Mouse (Mus musculus) embryonic fibroblast, embryonic 13.5 days (primary cell): ENCODE results near the gene Arhgef9.

Experiments
- CTCF ChIP-seq: IDR thresholded peaks from 2 replicates; pipeline ENCODE4 v1.5.1; 2011; ENCODE audit warnings: mild to moderate bottlenecking, control low read depth, low read length, moderate library complexity, borderline replicate concordance; ENCODE audit not compliant: insufficient read depth
- POLR2A ChIP-seq: IDR thresholded peaks from 2 replicates; pipeline ENCODE4 v1.6.1; 2011; ENCODE audit warnings: low read depth, mild to moderate bottlenecking, control low read depth, low read length, moderate library complexity

DNA sequence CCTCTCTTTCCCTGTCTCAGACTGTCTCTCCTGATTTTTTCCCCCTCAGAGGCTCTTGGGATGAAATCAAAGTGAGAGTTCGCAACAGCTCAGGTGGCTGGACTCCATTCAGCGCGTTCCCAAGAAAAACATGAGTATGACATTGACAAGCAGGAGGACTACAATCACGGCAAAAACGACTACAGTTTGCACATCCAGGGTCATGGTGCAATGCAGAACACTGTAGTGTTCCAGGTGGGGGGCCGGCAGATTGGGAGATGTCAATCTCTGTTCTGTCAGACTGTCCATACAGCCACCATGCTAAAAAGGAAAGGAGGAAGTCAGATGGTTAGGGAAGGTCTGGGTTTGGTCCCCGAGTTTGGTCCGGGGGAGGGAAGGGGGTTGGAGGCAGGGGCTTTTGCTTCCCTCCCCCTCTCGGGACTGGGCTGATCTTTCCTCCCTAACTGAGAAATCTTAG is 31.0 kb downstream of the Arhgef9 start:
- TF ChIP-seq POLR2A (no peak), CTCF (no peak)
